Mouse (Mus musculus): ENCODE measurements around the gene Oaf.

DNA sequence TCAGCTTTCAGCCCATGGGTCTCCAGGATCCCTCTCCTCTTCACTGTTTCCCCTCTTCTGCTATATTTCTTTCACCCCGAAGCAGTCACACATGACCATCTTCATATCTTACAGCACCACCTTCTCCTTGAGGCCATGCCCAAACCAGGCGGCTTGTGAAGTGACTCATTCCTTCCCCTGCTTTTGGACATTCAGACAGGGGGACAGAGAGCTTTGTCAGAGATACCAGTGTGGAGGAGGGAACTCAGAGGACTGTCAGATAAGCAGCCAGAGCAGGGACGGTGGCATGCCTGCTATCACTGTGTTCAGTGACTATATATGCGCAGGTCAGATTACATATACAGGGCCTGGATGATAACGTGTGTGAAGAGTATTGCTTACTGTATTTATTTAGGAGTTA is 5.2 kb downstream of the Oaf start:
- TF ChIP-seq CTCF (IDR thresholded peaks at IDR 0.05; ENCODE audit: low read depth) (no peak), EP300 (IDR thresholded peaks at IDR 0.05; ENCODE audit: low read depth) (peak; percentile 99)
